Mouse (Mus musculus) liver, embryonic 14.5 days (tissue): ENCODE data around the gene Rab8b.

Experiments used
- CTCF ChIP-seq: IDR thresholded peaks from 2 replicates; pipeline ENCODE4 v1.5.1; 2016; ENCODE audit warnings: antibody characterized with exemption, low read depth, control low read depth
- EP300 ChIP-seq: IDR thresholded peaks from 2 replicates; pipeline ENCODE4 v1.6.1; 2016; ENCODE audit warnings: antibody characterized with exemption, low read depth

DNA sequence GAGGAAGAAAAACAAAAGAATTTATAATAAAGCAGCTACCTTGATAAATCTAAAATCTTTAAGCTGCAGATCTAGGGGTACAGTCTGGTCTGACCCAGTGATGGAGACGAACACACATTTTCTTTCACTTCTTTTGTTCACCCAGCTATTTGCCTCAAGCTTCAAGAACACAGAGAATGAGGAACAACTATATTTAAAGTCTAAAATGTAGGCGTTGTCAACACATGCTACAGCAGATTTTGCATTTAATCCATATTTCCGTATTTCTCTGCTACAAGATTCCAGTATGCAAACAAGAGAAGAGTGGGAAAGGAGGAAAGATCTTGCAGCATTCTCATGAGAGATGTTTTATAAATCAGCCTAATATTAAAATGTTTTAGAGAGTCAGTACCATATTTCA is 40.6 kb downstream of the Rab8b start:
- no peak for TF ChIP-seq CTCF
- TF ChIP-seq EP300, result no peak
